Mouse (Mus musculus) heart, postnatal 25 days (tissue): ENCODE results near the gene Tbc1d14. TPM values are rescaled to one million over a fixed set of nuclear protein-coding genes. Genes with fewer than 3 reads are reported as not detected.
A peak's percentile ranks its signal among the peaks of the same experiment; 100 is the strongest.

ENCODE experiments used
- DNase-seq: peaks from one replicate; pipeline ENCODE4 v3.0.0; 2022; ENCODE audit warnings: low spot score
- intact Hi-C: fragments of 180-260 bp; cut with DNase I; formaldehyde crosslinking; loops from one replicate; pipeline ENCODE4 v1.15.1; 2025
- total RNA-seq, 2 experiments: library from RNA; stranded (reverse); gene quantifications; 2 replicates each; pipeline ENCODE4 v1.2.3; 2021

Tbc1d14 gene
- total RNA-seq, 2 experiments from 2014 or later = 14.3 to 14.7 TPM

DNA sequence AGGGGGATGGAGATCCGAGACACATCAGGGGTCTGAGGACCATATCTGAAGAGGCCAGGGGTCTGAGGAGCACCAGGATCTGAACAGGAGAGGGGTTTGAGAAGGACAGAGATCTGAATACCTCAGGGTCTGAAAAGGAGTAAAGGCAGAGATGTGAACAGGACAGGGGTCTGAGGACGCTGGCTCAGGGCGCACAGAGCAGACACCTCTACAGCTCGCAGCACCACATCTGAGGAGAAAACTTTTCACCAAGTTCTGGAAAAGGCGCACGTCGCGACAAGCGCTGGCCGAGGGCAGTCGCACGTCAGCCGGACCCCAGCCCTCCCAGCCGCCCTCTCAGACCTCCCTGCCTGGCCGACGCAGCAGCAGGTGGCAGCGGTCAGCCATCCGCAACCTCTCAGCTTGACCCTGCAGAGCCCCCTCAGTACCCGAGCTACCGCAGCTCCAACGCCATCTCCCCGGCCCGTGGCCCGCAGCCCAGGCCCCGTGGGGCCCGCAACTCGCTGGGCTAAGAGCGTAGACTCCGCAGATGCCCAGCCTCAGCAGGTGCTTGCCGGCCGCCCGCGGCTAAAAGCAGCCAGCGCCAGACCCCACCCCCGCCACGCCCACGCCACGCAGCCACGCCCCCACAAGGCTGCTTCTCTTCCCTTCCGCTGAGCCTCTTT lies 11.7 kb downstream of the Tbc1d14 start:
- intact Hi-C loops = loop anchor here (5.0 to 10.0 kb wide), 2 partner anchors 119 to 163 kb away; partner anchors contain the start of genes Bloc1s4 and Grpel1
- DNase-seq = no peak

DNA sequence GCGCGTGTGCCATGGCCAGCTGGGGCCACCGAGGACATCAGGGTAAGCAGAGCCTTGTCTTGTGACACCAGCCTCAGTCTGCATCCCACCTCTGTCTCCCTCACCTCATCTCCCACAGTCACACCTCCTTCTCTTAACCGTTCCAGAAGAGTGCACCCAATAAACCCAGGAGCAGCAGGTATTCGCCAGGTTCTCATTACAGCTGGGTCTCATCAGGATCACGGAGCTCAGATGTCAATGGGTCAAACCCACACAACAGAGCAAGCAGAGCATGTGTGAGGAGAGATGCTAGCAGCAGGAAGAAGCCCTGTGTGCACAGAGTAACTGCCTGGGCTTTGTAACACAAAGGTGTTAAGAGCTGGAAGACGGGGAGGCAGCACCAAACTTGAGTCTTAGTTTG lies 13.1 kb downstream of the Tbc1d14 start:
- no peak for DNase-seq
- intact Hi-C loops = loop anchor here (5.0 to 10.0 kb wide), 2 partner anchors 118 to 165 kb away; partner anchors contain the start of genes Bloc1s4 and Grpel1

DNA sequence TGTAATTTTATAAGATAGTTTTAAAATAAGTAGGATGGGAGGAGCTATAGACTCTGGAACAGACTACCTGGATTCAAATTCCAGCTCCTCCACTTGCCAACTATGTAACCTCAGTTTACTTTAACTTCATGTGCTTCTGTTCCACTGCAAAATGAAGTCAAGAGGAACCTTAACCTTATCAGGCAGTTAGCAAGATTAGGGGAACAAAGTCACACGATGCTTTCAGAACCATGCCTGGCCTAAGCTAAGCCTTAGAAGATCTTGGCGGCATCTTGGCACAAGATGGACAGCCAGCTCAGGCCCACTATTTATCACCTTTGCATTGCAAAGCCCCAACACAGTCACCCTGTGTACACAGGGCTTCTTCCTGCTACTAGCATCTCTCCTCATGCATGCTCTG lies 14.1 kb downstream of the Tbc1d14 start:
- intact Hi-C loops = no loop called here
- no peak for DNase-seq

DNA sequence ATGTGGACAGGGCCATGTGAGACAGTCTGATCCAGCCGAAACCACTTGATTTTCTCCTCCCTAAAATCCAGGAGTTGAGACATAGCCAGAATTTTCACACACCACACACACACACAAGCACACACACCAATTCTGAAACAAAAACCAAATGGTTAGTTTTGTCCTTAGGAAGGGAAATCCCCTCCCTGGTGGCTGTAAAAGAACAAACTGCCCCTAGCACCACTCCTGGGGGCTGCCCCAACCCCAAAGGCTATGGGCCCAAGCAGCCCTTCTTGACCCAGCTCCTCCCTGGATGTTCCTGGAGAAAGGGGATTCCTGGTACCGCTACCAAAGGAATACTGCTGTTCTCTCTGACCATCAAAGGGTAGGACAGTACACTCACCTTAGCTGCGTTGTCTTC lies 16.6 kb downstream of the Tbc1d14 start:
- no peak for DNase-seq
- intact Hi-C loops = no loop called here

DNA sequence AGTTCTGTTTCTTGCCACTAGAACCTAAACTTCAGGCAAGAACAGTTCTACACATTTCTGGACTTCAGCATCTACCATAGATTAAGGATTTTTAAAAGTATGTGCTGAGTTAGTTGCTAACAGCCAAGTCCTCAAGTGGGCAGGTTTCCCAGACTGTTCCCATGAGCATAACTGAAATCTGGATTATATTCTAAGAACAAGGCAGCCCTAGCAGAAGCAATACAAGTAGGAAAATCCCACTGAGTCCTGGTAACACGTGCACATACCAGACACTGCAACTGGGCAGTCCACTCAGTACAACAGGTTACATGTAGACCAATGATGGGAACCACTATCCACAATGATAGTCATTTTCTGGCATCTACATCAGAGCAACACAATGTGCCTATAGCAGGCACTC lies 17.3 kb downstream of the Tbc1d14 start:
- DNase-seq = peak; percentile 39
- intact Hi-C loops = no loop called here

DNA sequence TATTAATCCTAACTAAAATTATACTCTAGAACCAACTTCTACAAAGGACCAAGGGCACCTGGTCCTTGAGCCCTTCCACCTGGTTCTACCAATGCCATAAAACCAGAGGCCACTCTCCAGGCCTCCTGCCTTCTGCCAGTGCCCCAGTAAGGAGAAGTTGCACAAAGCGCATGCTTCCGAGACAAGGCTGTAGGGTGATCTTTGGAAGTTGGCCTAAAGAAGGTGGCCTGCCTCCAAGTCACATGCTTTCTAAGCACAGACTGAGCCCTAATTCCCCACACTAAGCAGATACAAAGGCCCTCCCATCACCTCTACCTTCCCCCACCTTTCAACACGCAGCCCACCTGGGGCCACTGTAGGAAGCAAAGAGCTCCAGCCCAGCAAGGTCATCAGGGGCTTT lies 17.8 kb downstream of the Tbc1d14 start:
- intact Hi-C loops = no loop called here

DNA sequence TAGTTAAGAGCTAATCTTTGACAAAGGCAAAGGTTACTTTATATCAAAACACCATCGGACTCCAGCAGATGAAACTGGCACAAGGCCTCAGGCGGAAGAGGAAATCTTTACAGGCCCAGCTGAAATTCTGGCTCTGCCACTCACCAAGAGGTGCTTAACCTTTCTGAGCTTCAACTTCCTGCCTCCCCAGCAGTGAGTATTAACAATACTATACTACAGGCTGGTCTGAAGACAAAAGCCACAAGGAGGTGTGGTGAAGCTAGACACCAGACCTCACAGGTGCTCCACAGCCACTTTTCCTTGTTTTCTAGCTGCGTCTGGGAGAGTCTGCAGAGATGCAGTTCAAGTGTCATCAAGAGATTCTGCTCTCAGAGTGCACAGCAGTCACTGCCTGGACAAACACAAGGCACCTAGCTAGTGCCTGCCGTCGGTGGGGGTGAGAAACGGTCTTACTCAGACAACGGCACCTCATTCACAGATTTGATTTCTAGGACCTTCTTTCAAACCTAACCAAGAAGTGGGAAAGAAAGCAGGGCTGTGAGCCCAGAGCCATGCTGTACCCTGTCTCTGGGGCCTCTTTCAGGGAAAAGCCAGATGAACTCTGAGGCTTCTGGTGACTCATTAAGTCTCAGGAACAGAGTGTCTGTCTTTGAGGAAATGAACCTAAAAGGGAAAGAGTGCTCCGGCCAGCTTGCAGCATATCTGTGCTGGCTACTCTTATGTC lies 18.8 kb downstream of the Tbc1d14 start:
- peak; percentile 28 for DNase-seq

More for the DNA sequence above, 17.8 kb downstream of the Tbc1d14 start:
- peak; percentile 28 for DNase-seq

DNA sequence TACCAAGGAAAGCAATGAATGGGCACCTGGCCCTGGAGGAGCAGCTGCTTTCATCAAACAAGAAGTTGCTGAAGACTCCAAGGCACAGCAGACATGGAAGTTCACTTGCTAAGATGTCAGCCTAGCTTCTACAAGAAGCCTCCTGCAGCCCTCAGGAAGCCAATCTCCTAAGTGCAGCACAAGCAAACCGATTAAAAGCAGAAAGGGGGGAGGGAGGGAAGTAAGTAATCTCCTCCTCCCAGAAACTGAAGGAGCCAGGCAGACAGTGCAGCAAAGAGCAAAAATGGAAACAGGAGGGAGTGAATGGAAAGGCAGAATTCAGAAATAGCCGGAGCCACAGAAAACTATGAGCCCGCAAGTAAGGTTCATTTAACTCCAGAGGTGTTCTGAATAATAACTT lies 19.7 kb downstream of the Tbc1d14 start:
- intact Hi-C loops = no loop called here
- no peak for DNase-seq

More for the DNA sequence above, 18.8 kb downstream of the Tbc1d14 start:
- intact Hi-C loops = no loop called here

DNA sequence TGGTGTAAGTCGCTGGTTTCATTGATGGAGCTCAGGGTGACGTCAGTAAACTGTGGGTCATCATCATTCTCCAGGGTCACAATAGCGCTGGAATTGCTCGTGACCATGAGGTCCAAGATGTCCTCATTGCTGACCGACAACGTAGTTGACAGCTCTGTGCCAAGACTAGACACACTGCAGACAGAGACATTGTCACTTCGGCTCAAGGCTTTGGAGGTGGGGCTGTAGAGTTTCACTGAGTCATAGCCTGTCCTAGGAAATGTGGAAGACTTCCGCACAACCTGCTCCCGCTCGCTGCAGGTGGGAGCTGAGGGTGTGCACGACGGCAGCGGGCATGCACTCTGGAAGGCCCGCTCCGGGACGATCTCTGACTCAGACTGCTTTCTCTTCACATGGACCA lies 21.7 kb downstream of the Tbc1d14 start:
- intact Hi-C loops = no loop called here
- no peak for DNase-seq

DNA sequence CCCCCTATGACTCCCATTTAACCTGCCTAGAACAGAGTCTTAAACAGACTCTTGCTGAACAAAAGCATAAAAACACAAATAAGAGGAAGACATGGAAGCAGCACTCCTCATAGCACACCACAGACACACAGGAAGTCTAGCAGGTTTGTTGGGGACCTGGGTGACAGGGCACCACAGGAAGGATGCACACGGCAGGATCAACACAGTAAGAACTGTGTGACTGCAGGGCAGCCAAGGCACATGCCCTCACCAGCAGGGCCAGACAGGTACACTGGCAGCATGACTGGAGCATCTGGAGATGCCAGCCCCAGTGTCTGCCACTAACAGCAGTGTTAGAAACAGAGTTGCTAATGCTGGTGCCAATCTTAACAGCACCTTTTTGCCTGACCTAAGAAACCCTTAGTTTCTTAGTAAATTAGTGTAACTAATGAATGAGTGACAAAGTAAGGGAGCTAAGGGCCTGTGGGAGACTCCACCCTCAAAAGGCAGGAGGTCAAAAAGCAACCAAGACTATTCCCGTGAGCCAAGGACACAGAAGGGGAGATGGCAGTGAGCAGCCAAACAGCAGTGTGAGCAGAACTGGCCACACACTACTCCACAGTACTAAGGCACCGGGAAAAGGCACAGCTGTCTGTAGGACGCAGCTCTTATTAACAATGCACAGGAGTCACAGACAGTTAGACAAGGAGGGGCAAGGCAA lies 22.4 kb downstream of the Tbc1d14 start:
- DNase-seq = no peak
- intact Hi-C loops = no loop called here

DNA sequence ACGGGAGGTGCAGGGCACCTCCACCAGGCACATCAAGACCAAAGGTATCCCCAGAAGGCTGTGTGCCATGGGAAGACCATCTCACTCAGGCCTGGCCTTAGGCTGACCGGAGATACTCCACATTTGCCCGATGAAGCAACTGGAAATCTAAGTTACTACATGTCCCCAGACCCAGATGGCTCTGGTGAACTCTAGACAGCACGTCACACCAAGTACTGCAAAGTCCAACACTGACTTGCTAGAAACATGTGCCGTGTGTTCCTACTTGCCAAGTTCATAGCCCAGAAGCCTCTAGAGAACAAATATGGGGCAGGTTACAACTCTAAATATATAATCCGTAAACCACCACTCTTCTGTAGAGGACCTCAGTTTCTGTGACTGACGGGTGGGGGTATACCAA lies 23.0 kb downstream of the Tbc1d14 start:
- intact Hi-C loops = no loop called here
- no peak for DNase-seq

DNA sequence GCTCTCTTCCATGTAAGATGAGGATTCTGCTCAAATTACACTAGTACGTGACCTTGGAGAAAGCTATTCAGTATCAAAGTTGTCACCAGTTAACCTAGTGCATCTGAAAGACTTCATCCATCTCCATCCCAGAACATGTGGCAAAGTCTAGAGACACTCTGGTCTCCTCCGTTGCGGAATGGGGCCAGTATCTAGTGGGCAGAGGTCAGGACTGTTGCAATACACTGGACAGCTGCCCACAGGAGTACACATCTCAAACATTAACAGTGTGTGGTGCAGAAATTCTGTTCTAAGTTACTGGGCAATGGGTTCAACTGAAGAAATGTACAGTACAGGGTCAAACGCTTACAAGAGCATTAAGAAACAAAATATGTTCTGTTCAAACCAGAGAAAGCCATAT lies 25.0 kb downstream of the Tbc1d14 start:
- DNase-seq = no peak
- intact Hi-C loops = no loop called here

DNA sequence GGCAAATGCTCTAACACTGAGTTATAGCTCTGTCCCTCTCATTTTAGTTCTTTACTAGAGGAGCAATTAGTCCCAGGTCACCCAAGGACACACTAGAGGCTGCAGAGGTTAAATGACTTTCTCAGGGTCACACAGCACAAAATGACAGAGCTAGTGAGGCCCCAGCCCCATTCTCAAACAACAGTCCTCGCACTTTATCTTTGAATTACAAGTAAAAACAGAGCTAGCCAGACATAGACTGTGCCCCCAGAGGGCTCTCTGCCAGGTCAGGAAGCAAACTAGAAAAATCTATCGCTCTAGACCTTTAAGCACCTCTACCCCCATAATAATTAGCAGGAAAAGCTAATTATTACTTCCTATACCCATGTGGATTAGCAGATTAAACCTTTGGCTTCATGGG lies 25.4 kb downstream of the Tbc1d14 start:
- DNase-seq = no peak
- intact Hi-C loops = no loop called here

DNA sequence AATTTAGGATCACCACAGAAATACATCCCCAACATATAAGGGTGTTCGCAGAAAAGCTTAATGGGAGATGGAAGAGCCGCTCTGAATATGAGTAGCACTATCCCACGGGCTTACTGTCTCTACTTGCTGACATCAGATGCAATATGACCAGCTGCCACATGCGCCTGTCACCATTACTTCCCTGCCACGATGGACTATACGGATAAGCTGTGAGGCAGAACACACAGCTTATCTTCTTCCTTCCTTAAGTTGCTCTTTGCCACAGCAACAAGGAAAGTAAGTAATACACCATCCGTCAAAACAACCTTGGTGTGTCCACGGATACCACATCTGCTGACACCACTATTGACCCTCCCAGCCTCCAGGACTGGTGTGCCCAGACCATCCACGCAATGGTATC lies 28.5 kb downstream of the Tbc1d14 start:
- no peak for DNase-seq
- intact Hi-C loops = no loop called here

DNA sequence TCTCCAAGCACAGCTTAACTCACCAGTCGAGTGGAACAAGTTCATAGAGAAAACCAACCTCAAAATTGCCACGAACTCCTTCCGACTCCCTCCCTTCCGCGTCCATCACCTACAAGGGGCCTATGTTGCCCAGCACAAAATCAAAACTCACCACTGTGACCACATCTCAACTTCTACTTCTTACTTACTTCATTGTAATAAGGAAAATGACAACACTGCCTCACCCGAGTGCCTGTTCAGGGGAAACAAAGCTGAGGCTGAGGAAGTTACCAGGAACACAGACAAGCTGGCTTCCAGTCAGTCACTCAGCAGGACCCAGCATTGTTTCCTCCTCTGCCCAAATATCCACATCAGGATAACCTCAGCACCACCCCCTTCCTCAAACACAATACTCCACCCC lies 29.3 kb downstream of the Tbc1d14 start:
- intact Hi-C loops = no loop called here
- DNase-seq = no peak

DNA sequence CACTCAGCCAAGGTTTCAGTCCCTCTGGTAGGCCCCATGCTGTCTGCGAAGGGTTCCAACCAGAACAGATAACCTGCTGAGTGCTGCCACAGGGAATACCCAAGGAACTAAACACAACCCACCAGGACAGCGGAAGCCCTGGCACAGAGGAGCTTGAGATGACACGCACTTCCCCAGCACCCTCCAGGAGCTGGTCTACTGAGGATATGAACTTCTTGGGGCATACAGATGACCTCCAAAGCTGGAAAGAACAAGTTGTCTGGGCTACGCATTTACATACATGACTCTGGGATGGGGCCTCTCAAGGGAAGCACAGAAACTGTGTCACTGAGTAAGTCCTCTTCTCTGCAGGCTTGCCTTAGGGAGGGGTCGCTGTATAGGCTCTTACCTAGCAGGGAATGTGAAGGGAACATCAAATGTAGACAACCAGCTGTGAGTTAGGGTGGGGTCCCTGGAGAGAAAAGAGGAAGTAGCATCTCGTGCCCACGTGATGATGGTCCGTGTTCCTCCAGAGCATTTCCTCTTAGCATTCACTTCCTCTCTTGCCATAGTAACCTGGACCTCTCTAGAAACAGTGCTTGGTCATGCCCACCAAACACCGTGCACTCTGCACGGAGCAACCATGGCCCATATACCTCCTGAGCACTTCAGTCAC lies 30.2 kb downstream of the Tbc1d14 start:
- DNase-seq = peak; percentile 33
- intact Hi-C loops = no loop called here

DNA sequence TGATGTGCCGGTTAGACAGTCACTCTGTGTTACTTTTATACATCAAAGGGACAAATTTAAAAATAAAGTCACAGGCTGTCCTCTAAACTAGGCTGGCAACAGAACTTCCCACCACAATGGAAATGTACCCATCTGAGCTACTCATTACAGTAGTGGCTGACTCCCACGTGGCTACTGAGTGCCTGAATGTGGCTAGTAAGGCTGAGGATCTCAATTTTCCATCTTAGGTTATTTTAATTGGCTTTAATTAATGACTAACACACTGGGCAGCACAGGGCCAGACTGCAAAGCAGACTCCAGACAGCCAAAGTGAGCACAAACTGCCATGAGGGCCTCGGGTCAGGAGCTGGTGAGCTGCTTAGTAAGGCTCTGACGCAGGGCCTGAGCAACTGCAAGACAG lies 31.6 kb downstream of the Tbc1d14 start:
- intact Hi-C loops = no loop called here
- DNase-seq = no peak

DNA sequence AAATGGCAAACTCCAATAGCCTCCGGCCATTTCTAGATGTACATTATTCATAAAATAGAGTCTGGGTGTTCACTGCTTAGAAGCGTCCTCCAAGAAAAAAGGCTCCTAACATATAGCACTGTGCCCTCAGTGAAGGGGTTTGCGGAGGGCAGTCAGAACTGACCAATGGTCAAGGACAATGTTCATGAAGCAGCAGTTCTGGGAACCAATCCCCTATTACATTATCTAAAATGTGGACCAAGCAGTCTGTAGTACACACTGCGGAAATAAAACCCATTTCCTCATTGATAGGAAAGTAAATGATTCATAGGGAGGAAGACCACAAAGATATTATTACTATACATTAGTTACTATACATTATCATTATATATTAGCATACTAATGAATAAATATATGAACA lies 32.6 kb downstream of the Tbc1d14 start:
- intact Hi-C loops = no loop called here
- no peak for DNase-seq

DNA sequence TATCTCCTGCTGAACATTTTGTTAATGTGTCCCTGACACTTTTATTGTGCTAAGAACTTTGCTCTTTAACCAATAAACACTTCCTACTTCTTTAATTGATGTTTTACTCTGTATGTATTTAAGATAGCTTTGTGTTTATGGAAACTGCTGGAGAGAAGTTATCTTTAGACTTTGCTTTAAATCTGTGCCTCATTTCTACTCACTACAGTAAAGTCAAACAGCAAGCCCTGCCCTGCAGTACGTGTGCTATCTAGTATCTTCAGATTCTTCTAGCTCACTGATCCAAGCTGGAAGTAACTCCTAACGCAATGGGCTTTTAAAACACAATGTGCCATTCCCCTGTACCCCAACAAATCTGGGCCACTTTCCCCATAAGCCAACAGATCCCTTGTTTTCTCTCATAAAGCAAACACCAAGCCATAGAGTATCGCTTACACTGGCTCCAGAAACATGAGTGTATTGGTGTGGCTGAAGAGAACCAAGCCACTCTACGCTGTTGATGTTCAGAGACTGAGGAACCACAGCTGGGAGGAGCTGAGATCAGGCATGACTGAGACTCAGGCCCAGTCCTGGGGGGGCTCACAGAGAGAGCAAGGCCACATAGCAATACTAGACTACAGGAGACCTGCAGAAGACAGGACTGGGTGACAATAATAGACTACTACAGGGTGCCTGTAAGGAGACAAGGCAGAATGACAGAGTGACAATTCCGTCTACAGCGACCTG lies 33.4 kb downstream of the Tbc1d14 start:
- intact Hi-C loops = no loop called here
- no peak for DNase-seq

DNA sequence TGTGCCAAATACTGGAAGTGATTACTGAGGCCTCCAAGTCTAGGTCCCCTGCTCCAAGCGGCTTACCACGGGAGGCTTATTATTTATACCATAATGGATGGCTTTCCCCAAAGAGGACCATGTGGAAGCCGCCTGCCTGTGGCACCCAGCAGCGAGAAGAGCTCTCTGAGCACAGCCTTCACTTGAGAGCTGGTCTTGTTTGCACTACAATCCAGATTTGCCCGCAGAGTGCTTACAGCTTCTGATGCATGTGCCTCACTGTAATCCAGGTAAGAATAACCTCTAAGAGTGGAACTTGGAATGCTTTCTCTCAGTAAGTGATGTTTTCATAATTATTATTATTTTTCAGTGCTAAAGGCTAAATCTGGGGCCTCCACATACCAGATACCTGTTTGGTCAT lies 34.0 kb downstream of the Tbc1d14 start:
- intact Hi-C loops = no loop called here
- DNase-seq = no peak
